Mouse (Mus musculus) forebrain, embryonic 13.5 days (tissue): ENCODE data around the gene Pcgf1. TPM values are rescaled to one million over a fixed set of nuclear protein-coding genes. Genes with fewer than 3 reads are reported as not detected.
A peak's percentile ranks its signal among the peaks of the same experiment; 100 is the strongest.

Experiments
- ATAC-seq: fragments of 200-750 bp; cut with Nextera tagmentation; 2 replicates; pipeline ENCODE4 v1.8.0; 2017
- H3K27ac ChIP-seq: fragments of 300-500 bp; sonication (generic); 2 replicates; pipeline ENCODE4 v1.5.1; 2015; ENCODE audit warnings: inconsistent platforms, mild to moderate bottlenecking, moderate library complexity
- H3K27me3 ChIP-seq: fragments of 300-500 bp; sonication (generic); 2 replicates; pipeline ENCODE4 v1.6.1; 2015; ENCODE audit warnings: mild to moderate bottlenecking, inconsistent platforms
- H3K36me3 ChIP-seq: fragments of 300-500 bp; sonication (generic); 2 replicates; pipeline ENCODE4 v1.6.1; 2015; ENCODE audit warnings: mild to moderate bottlenecking, inconsistent platforms; ENCODE audit not compliant: poor library complexity, severe bottlenecking
- H3K4me1 ChIP-seq: fragments of 300-500 bp; sonication (generic); 2 replicates; pipeline ENCODE4 v1.6.1; 2015; ENCODE audit warnings: inconsistent platforms
- H3K4me2 ChIP-seq: fragments of 300-500 bp; sonication (generic); 2 replicates; pipeline ENCODE4 v1.6.1; 2015; ENCODE audit warnings: inconsistent platforms, mild to moderate bottlenecking, moderate library complexity
- H3K4me3 ChIP-seq: fragments of 300-500 bp; sonication (generic); 2 replicates; pipeline ENCODE4 v1.5.1; 2015; ENCODE audit warnings: mild to moderate bottlenecking, inconsistent platforms
- H3K9ac ChIP-seq: fragments of 300-500 bp; sonication (generic); 2 replicates; pipeline ENCODE4 v1.6.1; 2015; ENCODE audit warnings: mild to moderate bottlenecking, inconsistent platforms
- H3K9me3 ChIP-seq: fragments of 300-500 bp; sonication (generic); replicated peaks from 2 replicates; pipeline ENCODE4 v1.6.1; 2016; ENCODE audit warnings: inconsistent platforms
- WGBS: fragments of 180-500 bp; shearing (Covaris S2); methylation state at CpG from one replicate; pipeline ENCODE4 v1.1.7; 2015; 5-methylcytosine and 5-hydroxymethylcytosine counted together
- polyA plus RNA-seq: library from polyadenylated mRNA; unstranded; fragments of >200 nt; fragmentation: Nextera tagmentation; extraction: Ambion mirVana; gene quantifications from 2 replicates; pipeline ENCODE4 v1.2.1, GENCODE M21; 2015

The Pcgf1 gene
- polyA plus RNA-seq, 1 experiment from 2014 or later = 46.5 TPM

DNA sequence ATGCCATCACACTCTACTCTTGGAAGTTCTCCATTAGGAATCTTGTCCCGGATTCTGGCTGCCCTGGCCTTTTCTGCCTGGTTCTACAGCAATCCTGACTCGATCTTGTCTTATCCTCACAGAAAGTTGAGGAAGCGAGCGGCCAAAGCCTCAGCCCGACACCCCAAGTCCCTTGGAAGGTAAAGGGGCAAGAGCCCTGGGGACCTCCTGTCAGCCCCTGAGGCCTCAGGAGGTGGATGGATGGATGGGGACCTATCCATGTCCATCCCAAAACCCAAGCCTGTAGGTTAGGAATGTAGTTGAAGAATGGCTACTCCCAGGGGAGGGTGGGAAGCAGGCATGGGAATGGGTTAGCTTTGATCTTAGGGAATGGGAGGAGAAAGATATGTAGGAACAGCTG lies 33.7 kb upstream of the Pcgf1 start:
- H3K4me3 ChIP-seq = no peak overlapping the region
- H3K4me2 ChIP-seq = no peak overlapping the region
- 94% methylated on average over 5 of the region's 5 CpGs for WGBS
- H3K9me3 ChIP-seq = no peaks in the 10 kb centered on the region
- no peaks in the 10 kb centered on the region for H3K27me3 ChIP-seq
- H3K27ac ChIP-seq = no peak overlapping the region
- ATAC-seq = no peak
- no peaks in the 10 kb centered on the region for H3K36me3 ChIP-seq
- no peak overlapping the region for H3K9ac ChIP-seq
- H3K4me1 ChIP-seq = no peaks in the 10 kb centered on the region

DNA sequence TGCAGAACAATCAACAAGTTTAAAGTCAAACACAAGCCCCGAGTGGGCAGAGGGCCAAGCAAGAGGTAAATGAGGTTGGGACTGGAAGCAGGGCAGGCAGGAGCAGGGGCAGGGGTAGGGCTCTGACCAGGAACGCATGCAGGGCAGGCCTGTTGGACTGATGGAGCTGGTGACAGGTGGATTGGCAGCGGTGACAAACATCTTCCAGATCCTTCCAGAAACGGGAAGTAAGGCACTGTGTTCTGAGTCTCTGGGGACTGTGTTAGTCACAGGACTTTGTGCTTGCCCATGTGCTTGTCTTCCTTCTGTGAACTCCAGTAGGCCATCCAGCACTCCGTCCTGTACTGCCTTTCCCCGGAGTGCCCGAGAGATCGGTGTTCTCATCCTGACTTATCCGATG lies 32.9 kb upstream of the Pcgf1 start:
- H3K4me2 ChIP-seq = no peak overlapping the region
- no peak overlapping the region for H3K9ac ChIP-seq
- ATAC-seq = no peak
- no peaks in the 10 kb centered on the region for H3K27me3 ChIP-seq
- H3K9me3 ChIP-seq = no peaks in the 10 kb centered on the region
- no peaks in the 10 kb centered on the region for H3K4me1 ChIP-seq
- WGBS = 84% methylated on average over 9 of the region's 9 CpGs
- H3K4me3 ChIP-seq = no peak overlapping the region
- H3K27ac ChIP-seq = no peak overlapping the region
- no peaks in the 10 kb centered on the region for H3K36me3 ChIP-seq

DNA sequence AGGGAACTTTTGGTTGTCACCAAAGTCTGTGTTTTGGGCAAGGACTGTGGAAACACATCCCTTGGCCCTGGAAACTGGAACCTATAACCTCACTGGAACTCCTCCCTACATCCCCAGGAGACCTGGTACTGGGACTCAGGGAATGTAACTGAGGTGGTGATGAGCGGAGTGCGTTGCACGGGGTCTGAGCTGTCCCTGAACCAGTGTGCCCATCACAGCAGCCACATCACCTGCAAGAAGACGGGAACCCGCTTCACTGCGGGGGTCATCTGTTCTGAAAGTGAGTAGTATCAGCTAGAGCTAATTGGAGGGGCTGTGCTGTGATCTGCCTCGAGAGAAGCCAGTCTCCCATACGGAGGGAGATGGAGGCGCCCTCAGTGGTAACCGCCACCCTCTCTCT lies 28.3 kb upstream of the Pcgf1 start:
- Histone ChIP-seq H3K36me3 (peaks cover 17% of the 10 kb centered on the region), H3K4me2 (no peak overlapping the region), H3K9ac (no peak overlapping the region), H3K4me3 (no peak overlapping the region), H3K27me3 (no peaks in the 10 kb centered on the region), H3K4me1 (peaks cover 15% of the 10 kb centered on the region), H3K27ac (no peak overlapping the region), H3K9me3 (no peaks in the 10 kb centered on the region)
- WGBS = 71% methylated on average over 10 of the region's 10 CpGs
- ATAC-seq = no peak

DNA sequence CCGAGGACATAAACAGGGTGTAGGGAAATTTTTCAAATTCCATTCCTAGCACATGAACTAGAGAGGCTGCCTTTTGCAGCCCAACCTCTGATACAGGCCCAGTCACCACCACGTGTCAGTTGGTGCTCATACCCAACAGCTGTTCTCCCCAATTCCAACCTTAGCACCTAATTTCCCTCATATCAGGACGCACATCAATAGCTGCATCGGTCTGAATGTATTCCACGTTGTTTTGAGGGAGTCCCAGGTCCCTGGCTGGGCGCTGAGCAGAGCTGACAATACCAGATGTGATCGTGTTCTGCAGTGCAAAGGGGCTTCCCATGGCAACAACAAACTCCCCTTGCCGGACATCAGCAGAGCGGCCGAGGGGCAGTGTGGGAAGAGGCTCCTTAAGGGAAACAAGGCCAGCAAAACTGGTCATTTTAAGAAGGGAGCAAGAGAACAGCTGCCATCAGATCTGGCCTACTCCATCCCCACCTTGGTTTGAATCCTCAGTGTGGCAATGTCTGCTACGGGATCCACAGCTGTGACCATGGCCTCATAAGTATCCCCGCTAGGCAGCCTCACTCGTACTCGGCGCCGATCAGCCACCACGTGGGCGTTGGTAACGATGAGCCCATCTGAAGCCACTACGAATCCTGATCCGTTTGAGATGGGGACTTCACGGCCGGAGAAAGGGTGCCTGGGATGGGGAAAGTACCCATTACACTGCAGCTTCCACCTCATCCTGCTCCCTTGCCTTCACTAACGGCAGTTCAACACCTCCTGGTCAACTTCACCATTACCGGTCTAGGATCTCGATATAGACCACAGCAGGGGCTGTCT lies 24.3 kb upstream of the Pcgf1 start:
- Histone ChIP-seq H3K27me3 (no peaks in the 10 kb centered on the region), H3K9ac (peak overlapping the region; percentile 86), H3K9me3 (no peaks in the 10 kb centered on the region), H3K4me1 (peaks cover 29% of the 10 kb centered on the region), H3K27ac (peak overlapping the region; percentile 70), H3K4me2 (peak overlapping the region; percentile 94), H3K4me3 (peak overlapping the region; percentile 99), H3K36me3 (peaks cover 40% of the 10 kb centered on the region)
- WGBS = 3% methylated on average over 26 of the region's 26 CpGs
- ATAC-seq = no peak

DNA sequence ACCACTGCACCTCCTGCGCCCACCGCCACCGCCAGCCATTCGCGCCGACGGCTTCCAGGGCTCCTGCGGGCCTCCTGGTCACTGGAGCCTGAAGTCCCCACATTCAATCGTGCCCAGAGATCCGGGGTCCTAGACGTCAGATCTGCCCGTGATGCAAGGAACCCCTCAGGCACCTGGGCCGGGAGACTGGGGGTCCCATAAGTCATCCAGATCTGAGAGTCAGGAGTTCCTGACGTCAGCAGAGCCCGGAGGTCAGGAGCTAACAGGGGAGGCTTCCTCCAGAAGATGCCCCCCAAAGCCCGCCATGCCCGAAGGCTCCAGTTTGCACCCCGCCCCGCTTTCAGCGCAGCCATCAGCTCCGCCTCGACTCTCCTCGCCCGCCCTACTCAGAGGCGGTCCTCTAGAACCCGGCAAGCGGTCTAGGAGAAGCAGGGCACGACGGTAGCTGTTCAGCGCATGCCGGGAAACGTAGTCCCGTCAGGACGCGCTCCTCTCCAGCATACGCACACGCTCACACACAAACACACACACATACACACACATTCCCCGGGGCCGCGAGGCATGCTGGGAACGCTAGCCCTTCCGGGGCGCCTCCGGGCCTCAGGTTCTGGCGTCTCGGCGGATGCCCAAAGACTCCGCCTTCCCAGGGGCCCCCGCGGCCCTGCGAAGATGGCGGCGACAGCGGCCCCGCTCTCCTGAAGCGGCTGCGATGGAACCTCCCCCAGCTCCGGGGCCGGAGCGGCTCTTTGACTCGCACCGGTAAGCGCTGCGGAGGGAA lies 23.4 kb upstream of the Pcgf1 start, which contains the start of gene Aup1:
Aup1 (plus strand) TSS at position 448 of the 778 bp plus-strand sequence.
- Histone ChIP-seq H3K27ac (peak within 1 kb of the TSS; percentile 70), H3K4me1 (peaks cover 29% of the 10 kb centered on the region), H3K27me3 (peaks cover 2% of the 10 kb centered on the region; the same call in 1 of the 2 replicates), H3K9ac (peak within 1 kb of the TSS; percentile 86), H3K4me2 (peak within 1 kb of the TSS; percentile 94), H3K9me3 (no peaks in the 10 kb centered on the region), H3K36me3 (peaks cover 40% of the 10 kb centered on the region), H3K4me3 (peak within 1 kb of the TSS; percentile 99)
- WGBS = under 1% methylated on average over 64 of the region's 64 CpGs
- peak; percentile 98 for ATAC-seq

DNA sequence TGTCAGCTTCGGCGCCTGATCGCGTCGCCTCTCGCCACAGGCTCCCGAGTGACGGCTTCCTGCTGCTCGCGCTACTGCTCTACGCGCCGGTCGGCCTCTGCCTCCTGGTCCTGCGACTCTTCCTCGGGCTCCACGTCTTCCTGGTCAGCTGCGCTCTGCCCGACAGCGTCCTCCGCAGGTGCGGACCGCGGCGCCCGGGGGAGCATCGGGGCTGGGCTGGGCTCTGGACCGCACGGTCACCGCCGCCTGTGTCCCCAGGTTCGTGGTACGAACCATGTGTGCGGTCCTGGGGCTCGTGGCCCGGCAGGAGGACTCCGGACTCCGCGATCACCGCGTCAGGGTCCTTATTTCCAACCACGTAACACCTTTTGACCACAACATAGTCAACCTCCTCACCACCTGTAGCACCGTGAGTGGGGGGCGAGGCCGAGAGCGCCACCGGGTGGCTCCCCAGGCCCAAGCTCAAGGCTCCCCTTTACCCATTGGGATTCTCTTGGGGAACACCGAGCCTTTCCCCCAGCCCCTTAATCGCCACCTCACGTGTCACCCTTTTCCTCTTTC lies 22.7 kb upstream of the Pcgf1 start, which contains the start of gene Htra2:
Htra2 (minus strand) TSS at position 403 of the 561 bp plus-strand sequence.
- WGBS = 0% methylated on average over 44 of the region's 50 CpGs
- Histone ChIP-seq H3K4me3 (peak within 1 kb of the TSS; percentile 99), H3K9me3 (no peaks in the 10 kb centered on the region), H3K9ac (peak within 1 kb of the TSS; percentile 86), H3K4me1 (peaks cover 29% of the 10 kb centered on the region), H3K27me3 (peaks cover 7% of the 10 kb centered on the region; the same call in 1 of the 2 replicates), H3K4me2 (peak within 1 kb of the TSS; percentile 94), H3K36me3 (peaks cover 40% of the 10 kb centered on the region), H3K27ac (peak within 1 kb of the TSS; percentile 70)
- peak; percentile 39 for ATAC-seq

DNA sequence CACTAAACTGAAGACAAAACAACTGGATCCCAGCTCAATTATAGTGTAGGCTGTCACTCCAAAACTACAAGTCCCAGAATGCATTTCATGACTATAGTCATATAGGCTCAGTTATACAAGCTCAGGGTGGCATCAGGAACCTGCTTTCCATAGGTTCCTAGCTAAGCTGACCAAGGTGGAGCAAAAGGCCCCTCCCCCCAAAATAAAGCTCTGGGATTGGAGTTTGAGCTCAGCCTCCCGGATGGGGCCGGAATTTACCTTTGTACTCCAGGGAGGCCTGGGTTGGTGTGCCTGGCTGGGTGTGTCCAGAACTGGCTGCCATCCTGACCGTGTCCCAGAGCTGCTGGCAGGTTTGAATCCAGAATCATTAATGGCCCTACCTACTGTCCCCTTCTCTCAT lies 19.9 kb upstream of the Pcgf1 start, which contains the start of gene Dqx1:
Dqx1 (plus strand) TSS at position 55 of the 400 bp plus-strand sequence.
- H3K4me2 ChIP-seq = no peak within 1 kb of the TSS
- 65% methylated on average over 3 of the region's 3 CpGs for WGBS
- H3K27me3 ChIP-seq = peaks cover 32% of the 10 kb centered on the region
- no peak within 1 kb of the TSS for H3K4me3 ChIP-seq
- peaks cover 23% of the 10 kb centered on the region for H3K4me1 ChIP-seq
- no peak within 1 kb of the TSS for H3K27ac ChIP-seq
- ATAC-seq = no peak
- no peaks in the 10 kb centered on the region for H3K9me3 ChIP-seq
- peaks cover 23% of the 10 kb centered on the region for H3K36me3 ChIP-seq
- H3K9ac ChIP-seq = no peak within 1 kb of the TSS

DNA sequence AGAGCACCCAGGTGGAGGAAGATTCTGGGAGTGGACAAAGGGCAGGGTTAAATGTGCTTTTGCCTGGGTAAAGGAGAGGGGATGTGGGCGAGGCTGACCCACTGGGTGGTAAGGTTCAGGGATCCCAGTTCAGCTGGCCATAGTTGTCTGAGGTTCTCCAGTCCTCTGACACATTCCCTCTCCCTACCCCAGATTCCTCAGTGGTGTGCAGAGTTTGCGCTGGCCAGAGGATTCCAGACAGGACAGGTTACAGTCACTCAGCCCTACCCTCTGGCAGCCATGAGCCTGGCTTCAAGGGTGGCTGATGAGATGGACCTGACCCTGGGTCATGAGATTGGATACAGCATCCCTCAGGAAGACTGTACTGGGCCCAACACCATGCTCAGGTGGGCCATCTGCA lies 18.9 kb upstream of the Pcgf1 start:
- Histone ChIP-seq H3K4me1 (peaks cover 14% of the 10 kb centered on the region), H3K4me2 (no peak overlapping the region), H3K4me3 (no peak overlapping the region), H3K36me3 (peaks cover 23% of the 10 kb centered on the region), H3K9ac (no peak overlapping the region), H3K9me3 (no peaks in the 10 kb centered on the region), H3K27me3 (peaks cover 41% of the 10 kb centered on the region), H3K27ac (no peak overlapping the region)
- 72% methylated on average over 2 of the region's 2 CpGs for WGBS
- no peak for ATAC-seq

DNA sequence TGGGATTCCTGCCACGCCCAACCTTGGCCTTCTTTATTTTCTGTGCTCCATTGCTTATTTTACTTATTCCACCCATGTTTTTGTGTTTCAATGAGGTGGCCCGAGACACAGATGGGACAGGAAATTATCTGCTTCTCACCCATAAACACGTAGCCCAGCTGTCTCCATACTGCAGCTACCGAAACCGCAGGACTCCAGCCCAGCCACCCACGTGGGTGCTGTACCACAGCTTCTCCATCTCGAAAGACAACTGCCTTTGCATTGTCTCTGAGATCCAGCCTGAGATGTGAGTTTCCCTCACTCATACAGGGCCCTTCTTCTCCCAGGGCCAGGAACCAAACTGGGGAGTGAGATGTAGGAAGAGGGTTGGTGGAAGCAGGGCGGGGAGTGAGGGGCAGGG lies 11.7 kb upstream of the Pcgf1 start:
- WGBS = 40% methylated on average over 8 of the region's 8 CpGs
- H3K9me3 ChIP-seq = no peaks in the 10 kb centered on the region
- no peak overlapping the region for H3K4me2 ChIP-seq
- H3K4me1 ChIP-seq = peaks cover 18% of the 10 kb centered on the region
- H3K27ac ChIP-seq = no peak overlapping the region
- H3K9ac ChIP-seq = no peak overlapping the region
- H3K4me3 ChIP-seq = no peak overlapping the region
- peaks cover 100% of the 10 kb centered on the region for H3K27me3 ChIP-seq
- ATAC-seq = no peak
- H3K36me3 ChIP-seq = no peaks in the 10 kb centered on the region

DNA sequence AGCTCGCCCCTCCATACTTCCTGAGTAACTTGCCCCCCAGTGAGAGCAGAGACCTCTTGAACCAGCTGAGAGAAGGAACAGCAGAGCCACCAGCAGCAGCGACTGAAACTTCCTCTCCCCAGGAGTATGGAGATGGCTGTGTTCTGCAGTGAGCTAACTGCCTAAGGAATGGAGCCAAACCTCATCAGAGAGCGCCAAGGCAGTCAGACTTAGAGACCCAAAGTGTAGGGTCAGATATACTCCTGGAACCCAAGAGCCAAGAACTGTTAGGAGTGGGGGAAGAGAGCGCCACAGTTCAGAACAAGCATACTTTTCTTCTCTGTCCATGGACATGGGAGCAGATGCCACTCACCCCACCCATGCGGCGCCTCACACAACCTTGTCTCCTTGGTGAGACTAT lies 11.2 kb upstream of the Pcgf1 start:
- H3K4me1 ChIP-seq = peaks cover 22% of the 10 kb centered on the region
- H3K27ac ChIP-seq = no peak overlapping the region
- H3K4me3 ChIP-seq = no peak overlapping the region
- no peak overlapping the region for H3K9ac ChIP-seq
- WGBS = 29% methylated on average over 6 of the region's 6 CpGs
- peaks cover 100% of the 10 kb centered on the region for H3K27me3 ChIP-seq
- no peaks in the 10 kb centered on the region for H3K36me3 ChIP-seq
- no peak overlapping the region for H3K4me2 ChIP-seq
- no peak for ATAC-seq
- no peaks in the 10 kb centered on the region for H3K9me3 ChIP-seq

DNA sequence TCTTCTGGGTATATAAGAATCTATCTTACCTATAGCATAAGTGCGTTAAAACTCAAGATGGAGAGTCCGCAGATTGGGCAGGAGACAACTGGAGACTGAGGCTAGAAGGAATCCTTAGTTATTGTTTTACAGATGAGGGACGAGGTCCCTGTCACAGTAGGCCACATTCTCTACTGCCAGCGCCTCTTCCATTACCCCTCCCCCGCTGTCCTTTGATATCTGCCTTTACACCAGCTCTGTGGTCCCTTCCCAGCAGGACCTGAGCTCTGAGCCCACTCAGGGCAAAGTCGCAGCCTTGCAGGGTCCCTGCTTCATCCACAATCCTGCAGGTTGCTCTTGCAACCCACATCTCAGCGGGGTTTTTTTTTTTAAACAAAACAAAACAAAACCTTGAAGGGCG lies 9.4 kb upstream of the Pcgf1 start:
- Histone ChIP-seq H3K4me2 (no peak overlapping the region), H3K27ac (no peak overlapping the region), H3K27me3 (peaks cover 100% of the 10 kb centered on the region), H3K36me3 (no peaks in the 10 kb centered on the region), H3K4me1 (peaks cover 28% of the 10 kb centered on the region), H3K9ac (no peak overlapping the region), H3K9me3 (no peaks in the 10 kb centered on the region), H3K4me3 (no peak overlapping the region)
- ATAC-seq = no peak
- under 1% methylated on average over 8 of the region's 8 CpGs for WGBS
